Mouse (Mus musculus): ENCODE data around the gene I830077J02Rik. TPM values are rescaled to one million over a fixed set of nuclear protein-coding genes. Genes with fewer than 3 reads are reported as not detected.

I830077J02Rik gene
- polyA plus RNA-seq, 1 experiment from 2014 or later: 3.9 TPM

DNA sequence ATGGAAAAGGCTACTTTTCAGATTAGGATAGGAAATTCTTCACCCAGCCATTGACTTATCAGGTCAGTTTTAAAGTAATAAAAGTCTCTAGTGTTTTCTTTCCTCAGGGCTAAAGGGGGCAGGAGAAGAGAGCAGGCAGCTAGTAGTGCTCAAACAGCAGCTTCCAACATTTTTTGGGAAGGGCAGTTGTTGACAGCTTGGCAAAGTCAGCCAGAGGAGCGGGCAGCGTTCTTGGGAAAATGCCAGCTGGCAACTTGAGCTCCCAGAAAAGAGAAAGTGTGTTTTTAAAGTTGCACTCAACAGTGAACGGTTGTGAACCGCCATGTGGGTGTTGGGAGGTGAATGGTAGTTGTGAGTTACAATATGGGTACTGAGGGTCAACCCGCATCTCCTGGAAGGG, 2.6 kb upstream of the I830077J02Rik start:
- no peak for TF ChIP-seq CTCF (IDR thresholded peaks at IDR 0.05; ENCODE audit: low read depth)
- no peak for TF ChIP-seq EP300 (IDR thresholded peaks at IDR 0.05; ENCODE audit: low read depth)
- no peak overlapping the region for H3K27ac ChIP-seq (ENCODE audit: low read depth)
- no peak overlapping the region for H3K4me2 ChIP-seq (ENCODE audit: low read depth, low read length)
- H3K4me1 ChIP-seq (ENCODE audit: insufficient read depth): no peaks in the 10 kb centered on the region
- DNase-seq: no peak
- no peak for ATAC-seq
- H3K36me3 ChIP-seq (replicated peaks; ENCODE audit: insufficient read depth, low read length): peaks cover 6% of the 10 kb centered on the region; the same call in 1 of the 2 replicates
- 85% methylated on average over 5 of the region's 5 CpGs for WGBS (ENCODE audit: insufficient replicate concordance)
- H3K4me3 ChIP-seq (ENCODE audit: low read depth, low read length): no peak overlapping the region
- H3K27me3 ChIP-seq (ENCODE audit: insufficient read depth, low read length): no peaks in the 10 kb centered on the region
- H3K9me3 ChIP-seq (ENCODE audit: low read length): no peaks in the 10 kb centered on the region
- H3K9ac ChIP-seq (replicated peaks): no peak overlapping the region

DNA sequence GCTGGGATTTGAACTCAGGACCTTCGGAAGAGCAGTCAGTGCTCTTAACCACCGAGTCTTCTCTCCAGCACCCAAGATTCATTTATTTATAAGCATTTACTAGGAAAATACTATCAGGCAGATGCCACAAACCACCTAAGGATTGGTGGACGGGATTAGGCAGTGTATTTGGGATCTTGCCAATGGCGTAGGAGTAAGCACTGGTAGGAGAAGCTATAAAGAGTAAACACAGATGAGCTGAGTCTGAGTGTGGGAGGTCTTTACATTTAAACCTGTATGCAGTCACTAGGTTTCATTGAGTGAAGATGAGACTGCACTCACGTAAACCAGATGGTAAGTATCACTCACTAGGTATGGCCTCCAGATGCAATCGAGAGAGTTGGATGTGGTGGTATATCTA, 1.5 kb upstream of the I830077J02Rik start:
- Histone ChIP-seq H3K27me3 (ENCODE audit: insufficient read depth, low read length) (no peaks in the 10 kb centered on the region), H3K4me2 (ENCODE audit: low read depth, low read length) (no peak overlapping the region), H3K9me3 (ENCODE audit: low read length) (no peaks in the 10 kb centered on the region), H3K4me3 (ENCODE audit: low read depth, low read length) (no peak overlapping the region), H3K27ac (ENCODE audit: low read depth) (no peak overlapping the region), H3K36me3 (replicated peaks; ENCODE audit: insufficient read depth, low read length) (peaks cover 6% of the 10 kb centered on the region; the same call in 1 of the 2 replicates), H3K9ac (replicated peaks) (no peak overlapping the region), H3K4me1 (ENCODE audit: insufficient read depth) (no peaks in the 10 kb centered on the region; the same call in 1 of the 2 replicates)
- no peak for DNase-seq
- 91% methylated on average over 6 of the region's 6 CpGs for WGBS (ENCODE audit: insufficient replicate concordance)
- TF ChIP-seq CTCF (IDR thresholded peaks at IDR 0.05; ENCODE audit: low read depth) (no peak), EP300 (IDR thresholded peaks at IDR 0.05; ENCODE audit: low read depth) (no peak)
- no peak for ATAC-seq

DNA sequence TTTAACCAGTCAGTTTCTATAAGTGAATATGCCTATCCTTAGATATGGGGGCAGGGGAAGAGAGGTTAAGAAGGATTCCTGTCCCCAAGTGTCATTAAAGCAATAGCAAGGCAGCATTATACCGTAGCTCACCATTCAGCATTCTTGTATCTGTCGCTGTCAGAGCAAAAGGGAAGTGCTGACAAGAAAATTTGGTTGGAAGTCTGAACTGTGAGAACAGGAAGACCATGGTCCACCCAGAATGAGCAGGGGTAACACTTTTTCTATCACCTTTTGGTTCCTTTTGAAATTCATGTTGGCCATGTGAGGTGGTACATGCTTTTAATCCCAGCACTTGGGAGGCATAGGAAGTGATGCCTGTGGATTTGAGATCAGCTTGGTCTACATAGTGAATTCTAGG, 1.4 kb downstream of the I830077J02Rik start:
- H3K27ac ChIP-seq (ENCODE audit: low read depth): no peak overlapping the region
- peak overlapping the region; percentile 47 for H3K4me2 ChIP-seq (ENCODE audit: low read depth, low read length)
- H3K4me3 ChIP-seq (ENCODE audit: low read depth, low read length): peak overlapping the region; percentile 35
- 0 out of 2 replicates have a peak, but pooled peaks cover 3% of the 10 kb centered on the region for H3K36me3 ChIP-seq (replicated peaks; ENCODE audit: insufficient read depth, low read length)
- H3K9ac ChIP-seq (replicated peaks): no peak overlapping the region
- DNase-seq: no peak
- WGBS (ENCODE audit: insufficient replicate concordance): 50% methylated on average over 2 of the region's 2 CpGs
- no peaks in the 10 kb centered on the region for H3K9me3 ChIP-seq (ENCODE audit: low read length)
- no peak for ATAC-seq
- TF ChIP-seq CTCF (IDR thresholded peaks at IDR 0.05; ENCODE audit: low read depth) (no peak), EP300 (IDR thresholded peaks at IDR 0.05; ENCODE audit: low read depth) (no peak)
- H3K4me1 ChIP-seq (ENCODE audit: insufficient read depth): no peaks in the 10 kb centered on the region; the same call in 1 of the 2 replicates
- no peaks in the 10 kb centered on the region for H3K27me3 ChIP-seq (ENCODE audit: insufficient read depth, low read length)

DNA sequence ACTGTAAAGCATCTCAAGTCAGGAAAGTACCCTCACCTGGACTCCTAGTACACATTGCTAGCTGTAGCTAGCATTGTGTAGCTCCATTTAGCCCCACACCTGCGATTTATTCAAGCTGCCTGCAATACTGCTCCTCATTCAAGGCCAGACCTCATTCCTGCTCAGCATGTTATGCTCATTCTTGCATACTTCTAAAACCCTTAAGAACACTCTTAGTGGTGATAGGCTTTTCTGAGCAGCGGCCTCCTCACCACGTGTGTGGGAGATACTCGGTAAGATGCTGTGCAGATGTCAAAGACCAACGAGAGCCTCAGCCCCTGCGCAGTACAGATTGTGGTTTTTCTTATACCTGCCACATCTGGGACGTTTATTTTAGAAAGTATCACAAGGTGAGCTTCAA, 2.6 kb downstream of the I830077J02Rik start:
- no peak overlapping the region for H3K4me3 ChIP-seq (ENCODE audit: low read depth, low read length)
- no peak for DNase-seq
- no peaks in the 10 kb centered on the region; the same call in 1 of the 2 replicates for H3K4me1 ChIP-seq (ENCODE audit: insufficient read depth)
- 0 out of 2 replicates have a peak, but pooled peaks cover 3% of the 10 kb centered on the region for H3K36me3 ChIP-seq (replicated peaks; ENCODE audit: insufficient read depth, low read length)
- WGBS (ENCODE audit: insufficient replicate concordance): 56% methylated on average over 7 of the region's 7 CpGs
- no peak overlapping the region for H3K4me2 ChIP-seq (ENCODE audit: low read depth, low read length)
- no peaks in the 10 kb centered on the region for H3K9me3 ChIP-seq (ENCODE audit: low read length)
- no peak for ATAC-seq
- TF ChIP-seq CTCF (IDR thresholded peaks at IDR 0.05; ENCODE audit: low read depth) (no peak), EP300 (IDR thresholded peaks at IDR 0.05; ENCODE audit: low read depth) (no peak)
- no peak overlapping the region for H3K27ac ChIP-seq (ENCODE audit: low read depth)
- no peaks in the 10 kb centered on the region for H3K27me3 ChIP-seq (ENCODE audit: insufficient read depth, low read length)
- H3K9ac ChIP-seq (replicated peaks): no peak overlapping the region

DNA sequence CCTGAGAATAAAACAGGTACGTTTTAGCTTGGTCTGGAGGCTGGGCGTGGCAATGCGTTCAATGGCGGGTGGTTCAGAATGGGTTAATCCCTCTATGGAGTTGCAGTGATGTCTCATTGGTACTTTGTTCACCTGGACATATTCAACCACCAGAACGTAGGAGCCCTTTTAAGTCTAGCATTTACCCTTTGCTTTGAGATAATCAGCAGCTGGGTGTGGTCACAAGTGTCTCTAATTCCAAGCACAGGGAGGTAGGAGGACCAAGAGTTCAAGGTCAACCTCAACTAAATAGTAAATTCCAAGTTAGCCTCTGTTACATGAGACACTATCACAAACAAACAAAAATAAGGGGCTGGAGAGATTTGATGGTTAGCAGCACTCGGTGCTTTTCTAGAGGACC, 3.7 kb downstream of the I830077J02Rik start:
- 80% methylated on average over 6 of the region's 6 CpGs for WGBS (ENCODE audit: insufficient replicate concordance)
- H3K4me1 ChIP-seq (ENCODE audit: insufficient read depth): no peaks in the 10 kb centered on the region; the same call in 1 of the 2 replicates
- no peak for DNase-seq
- no peaks in the 10 kb centered on the region for H3K27me3 ChIP-seq (ENCODE audit: insufficient read depth, low read length)
- H3K9ac ChIP-seq (replicated peaks): no peak overlapping the region
- no peak overlapping the region for H3K27ac ChIP-seq (ENCODE audit: low read depth)
- no peaks in the 10 kb centered on the region for H3K9me3 ChIP-seq (ENCODE audit: low read length)
- 0 out of 2 replicates have a peak, but pooled peaks cover 3% of the 10 kb centered on the region for H3K36me3 ChIP-seq (replicated peaks; ENCODE audit: insufficient read depth, low read length)
- no peak overlapping the region for H3K4me2 ChIP-seq (ENCODE audit: low read depth, low read length)
- no peak overlapping the region for H3K4me3 ChIP-seq (ENCODE audit: low read depth, low read length)
- TF ChIP-seq EP300 (IDR thresholded peaks at IDR 0.05; ENCODE audit: low read depth) (no peak), CTCF (IDR thresholded peaks at IDR 0.05; ENCODE audit: low read depth) (no peak)
- no peak for ATAC-seq

DNA sequence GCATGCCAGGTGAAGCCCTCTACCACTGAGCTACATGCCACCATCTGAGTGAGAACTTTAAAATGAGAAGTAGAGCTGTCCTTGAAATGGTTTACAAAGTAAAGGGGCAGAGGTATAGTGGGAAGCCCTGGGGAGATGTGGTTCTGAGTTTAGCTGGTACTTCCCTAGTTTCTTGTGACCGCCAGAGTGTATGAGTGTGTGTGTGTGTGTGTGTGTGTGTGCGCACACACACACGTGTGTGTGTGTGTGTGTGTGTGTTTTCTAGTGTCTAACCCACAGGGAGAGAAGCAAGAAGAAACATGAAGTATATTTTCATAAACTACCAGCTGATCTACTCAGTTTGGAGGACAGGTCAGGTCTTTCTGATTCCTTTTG, 4.3 kb downstream of the I830077J02Rik start:
- WGBS (ENCODE audit: insufficient replicate concordance): 62% methylated on average over 3 of the region's 3 CpGs
- Histone ChIP-seq H3K36me3 (replicated peaks; ENCODE audit: insufficient read depth, low read length) (0 out of 2 replicates have a peak, but pooled peaks cover 3% of the 10 kb centered on the region), H3K9ac (replicated peaks) (no peak overlapping the region), H3K27me3 (ENCODE audit: insufficient read depth, low read length) (no peaks in the 10 kb centered on the region), H3K9me3 (ENCODE audit: low read length) (no peaks in the 10 kb centered on the region), H3K4me1 (ENCODE audit: insufficient read depth) (no peaks in the 10 kb centered on the region; the same call in 1 of the 2 replicates), H3K4me3 (ENCODE audit: low read depth, low read length) (no peak overlapping the region), H3K27ac (ENCODE audit: low read depth) (no peak overlapping the region), H3K4me2 (ENCODE audit: low read depth, low read length) (no peak overlapping the region)
- no peak for DNase-seq
- TF ChIP-seq CTCF (IDR thresholded peaks at IDR 0.05; ENCODE audit: low read depth) (no peak), EP300 (IDR thresholded peaks at IDR 0.05; ENCODE audit: low read depth) (no peak)
- no peak for ATAC-seq
